ENCODE assay signal across 15 mouse cellular contexts in genomic region chr5:108674624-108675023, GRCm38 (mm10). TPM values are rescaled to one million over a fixed set of nuclear protein-coding genes. Genes with fewer than 3 reads are reported as not detected.
DNase-seq lines count a peak whose midpoint lies in the region; ATAC-seq and TF ChIP-seq lines count a peak whose summit lies in the region.
"Had no signal": no experiment of that assay in that cellular context is flagged by ENCODE, and none has a peak within 500 bp of the region (broad histone marks: within the 10 kb centered on the region; RNA-seq: fewer than 3 reads in every experiment).

No protein-coding gene starts in this region.

- H3K27ac ChIP-seq in intestine, postnatal 0 days (ENCODE audit: low read depth, low read length) = 0 out of 2 replicates have a peak overlapping the region, but pooled peaks have one; percentile 35
- H3K27ac ChIP-seq in kidney, embryonic 15.5 days = peak overlapping the region; percentile 67; the same call in 1 of the 2 replicates
- H3K27ac ChIP-seq in liver, adult 2 months (replicated peaks; ENCODE audit: insufficient read depth, low read depth, low read length) = peak overlapping the region; percentile 99
- H3K27ac ChIP-seq: left cerebral cortex, adult 2 months; neural tube, embryonic 15.5 days had no signal

- H3K4me2 ChIP-seq in intestine, postnatal 0 days (replicated peaks; ENCODE audit: low read depth) = no peak overlapping the region
- H3K4me2 ChIP-seq in kidney, embryonic 15.5 days = no peak overlapping the region
- H3K4me2 ChIP-seq: heart, embryonic 12.5 days; neural tube, embryonic 15.5 days had no signal

- DNase-seq in liver, adult 2 months (ENCODE audit: extremely low read depth, low read depth, low spot score) = peak; percentile 100
- peak; percentile 76 for DNase-seq in yolk sac, embryonic 10.5 days (ENCODE audit: low spot score)
- no peak for DNase-seq in left cerebral cortex, postnatal 10 days (ENCODE audit: extremely low spot score in 1 of 2, low spot score in 2 of 2)
- DNase-seq in heart, postnatal 10 days = no peak
- no peak for DNase-seq in urinary bladder, postnatal 25 days (ENCODE audit: low spot score)
- DNase-seq: cerebellum, adult 9-11 months; heart, postnatal 36 days; midbrain, embryonic 14.5 days had no signal

- 54% methylated on average over 2 of the region's 2 CpGs for WGBS in intestine, postnatal 0 days
- 80% methylated on average over 2 of the region's 2 CpGs for WGBS in kidney, embryonic 15.5 days
- WGBS in liver, adult 2 months = 28% methylated on average over 2 of the region's 2 CpGs

- peaks cover 12% of the 10 kb centered on the region; the same call in 1 of the 2 replicates for H3K79me2 ChIP-seq in liver, adult 2 months (ENCODE audit: control insufficient read depth, insufficient read depth, low read length)

- H3K9ac ChIP-seq in intestine, postnatal 0 days (ENCODE audit: low read depth, low read length) = no peak overlapping the region
- no peak overlapping the region for H3K9ac ChIP-seq in kidney, embryonic 15.5 days
- H3K9ac ChIP-seq in liver, adult 2 months (ENCODE audit: low read depth, low read length) = peak overlapping the region; percentile 88
- H3K9ac ChIP-seq: heart, embryonic 12.5 days; neural tube, embryonic 15.5 days had no signal

- intact Hi-C loops in left cerebral cortex, postnatal 10 days (cut with DNase I) = no loop called here
- intact Hi-C loops in heart, postnatal 10 days (cut with DNase I) = no loop called here

- ATAC-seq in intestine, postnatal 0 days = no peak
- ATAC-seq in kidney, embryonic 15.5 days (replicated peaks; ENCODE audit: low FRiP score) = no peak
- ATAC-seq: hindbrain, embryonic 16.5 days had no signal

- peak; percentile 75; the same call in 1 of the 2 replicates for TF ChIP-seq POLR2A in liver, adult 2 months (IDR thresholded peaks at IDR 0.05; ENCODE audit: extremely low read depth, insufficient read depth, low read length)

- H3K36me3 ChIP-seq in intestine, postnatal 0 days (ENCODE audit: control insufficient read depth, insufficient read depth) = peaks cover 17% of the 10 kb centered on the region; the same call in 1 of the 2 replicates
- peaks cover 19% of the 10 kb centered on the region for H3K36me3 ChIP-seq in kidney, embryonic 15.5 days
- H3K36me3 ChIP-seq in liver, adult 2 months (ENCODE audit: control insufficient read depth, insufficient read depth, low read length) = no peaks in the 10 kb centered on the region; the same call in 1 of the 2 replicates

- H3K27me3 ChIP-seq in intestine, postnatal 0 days (replicated peaks; ENCODE audit: control insufficient read depth, insufficient read depth, low read length) = no peaks in the 10 kb centered on the region
- no peaks in the 10 kb centered on the region for H3K27me3 ChIP-seq in kidney, embryonic 15.5 days
- H3K27me3 ChIP-seq in liver, adult 2 months (ENCODE audit: control insufficient read depth, insufficient read depth, low read length) = no peaks in the 10 kb centered on the region
- H3K27me3 ChIP-seq: heart, embryonic 12.5 days; neural tube, embryonic 15.5 days had no signal

- H3K4me3 ChIP-seq in intestine, postnatal 0 days (ENCODE audit: low read depth, low read length) = no peak overlapping the region
- H3K4me3 ChIP-seq in kidney, embryonic 15.5 days (replicated peaks) = no peak overlapping the region
- H3K4me3 ChIP-seq in liver, adult 2 months (ENCODE audit: insufficient read depth, low read depth, low read length) = peak overlapping the region; percentile 70
- H3K4me3 ChIP-seq: heart, embryonic 12.5 days; left cerebral cortex, adult 2 months; myocyte; neural tube, embryonic 15.5 days had no signal

- TF ChIP-seq CTCF in intestine, postnatal 0 days (IDR thresholded peaks at IDR 0.05; ENCODE audit: low read depth) = no peak
- no peak for TF ChIP-seq CTCF in liver, adult 2 months (IDR thresholded peaks at IDR 0.05; ENCODE audit: low read depth, low read length)

- no peaks in the 10 kb centered on the region for H3K9me3 ChIP-seq in intestine, postnatal 0 days (ENCODE audit: control insufficient read depth)
- H3K9me3 ChIP-seq in kidney, embryonic 15.5 days (replicated peaks) = no peaks in the 10 kb centered on the region
- H3K9me3 ChIP-seq: heart, embryonic 12.5 days; neural tube, embryonic 15.5 days had no signal

- peaks cover 12% of the 10 kb centered on the region for H3K4me1 ChIP-seq in intestine, postnatal 0 days (replicated peaks; ENCODE audit: control insufficient read depth, insufficient read depth, low read length)
- H3K4me1 ChIP-seq in kidney, embryonic 15.5 days = peaks cover 23% of the 10 kb centered on the region
- peaks cover 30% of the 10 kb centered on the region for H3K4me1 ChIP-seq in liver, adult 2 months (ENCODE audit: control insufficient read depth, insufficient read depth, low read length)

RNA-seq across cellular contexts. Expression of gene Slc26a1, which starts 0.7 kb away (rescaled TPM):
- 1.9 and 2.1 TPM in 2 replicates for polyA plus RNA-seq in intestine, postnatal 0 days (2015; fragmentation: Nextera tagmentation; extraction: Ambion mirVana)
- 4.3 and 4.9 TPM in 2 replicates for polyA plus RNA-seq in kidney, embryonic 15.5 days (2015; fragmentation: Nextera tagmentation; extraction: Ambion mirVana)
- 121 and 190 TPM in 2 replicates for total RNA-seq in liver, adult 2 months (2014; rRNA removed)
- polyA plus RNA-seq in liver, adult 2 months (2012; rRNA removed) = 261 and 264 TPM in 2 replicates
- total RNA-seq in left cerebral cortex, postnatal 10 days (2021) = 1 to 10 TPM; 2.6 to 2.8 TPM
- total RNA-seq in heart, postnatal 10 days (2021) = under 1 TPM in 1 of 2 experiments, not detected in 1; 0.17 TPM
- total RNA-seq: heart, postnatal 36 days had no signal

RNA-seq across cellular contexts. Expression of gene Dgkq, which starts 5.2 kb away (rescaled TPM):
- 10.3 and 13.6 TPM in 2 replicates for polyA plus RNA-seq in intestine, postnatal 0 days (2015; fragmentation: Nextera tagmentation; extraction: Ambion mirVana)
- 10.3 and 12.6 TPM in 2 replicates for polyA plus RNA-seq in kidney, embryonic 15.5 days (2015; fragmentation: Nextera tagmentation; extraction: Ambion mirVana)
- 14.0 and 16.3 TPM in 2 replicates for total RNA-seq in liver, adult 2 months (2014; rRNA removed)
- polyA plus RNA-seq in liver, adult 2 months (2012; rRNA removed) = 19.5 and 28.2 TPM in 2 replicates
- 10 to 100 TPM; 52.6 to 54.6 TPM for total RNA-seq in left cerebral cortex, postnatal 10 days (2021)
- total RNA-seq in heart, postnatal 10 days (2021) = 10 to 100 TPM; 12.8 to 13.4 TPM

RNA-seq across cellular contexts. Expression of gene Idua, which starts 14.5 kb away (rescaled TPM):
- 4.8 and 5.8 TPM in 2 replicates for polyA plus RNA-seq in intestine, postnatal 0 days (2015; fragmentation: Nextera tagmentation; extraction: Ambion mirVana)
- 10.2 and 11.1 TPM in 2 replicates for polyA plus RNA-seq in kidney, embryonic 15.5 days (2015; fragmentation: Nextera tagmentation; extraction: Ambion mirVana)
- 2.1 and 2.6 TPM in 2 replicates for total RNA-seq in liver, adult 2 months (2014; rRNA removed)
- polyA plus RNA-seq in liver, adult 2 months (2012; rRNA removed) = 4.3 and 7.3 TPM in 2 replicates
- 1 to 10 TPM; 6.7 to 8.2 TPM for total RNA-seq in left cerebral cortex, postnatal 10 days (2021)
- total RNA-seq in heart, postnatal 10 days (2021) = 10 to 100 TPM; 13.2 to 14.6 TPM

RNA-seq across cellular contexts. Expression of gene Fgfrl1, which starts 17.6 kb away (rescaled TPM):
- 14.8 and 14.9 TPM in 2 replicates for polyA plus RNA-seq in intestine, postnatal 0 days (2015; fragmentation: Nextera tagmentation; extraction: Ambion mirVana)
- polyA plus RNA-seq in kidney, embryonic 15.5 days (2015; fragmentation: Nextera tagmentation; extraction: Ambion mirVana) = 26.8 and 27.4 TPM in 2 replicates
- 20.2 and 22.7 TPM in 2 replicates for total RNA-seq in liver, adult 2 months (2014; rRNA removed)
- polyA plus RNA-seq in liver, adult 2 months (2012; rRNA removed) = 42.3 and 49.9 TPM in 2 replicates
- total RNA-seq in left cerebral cortex, postnatal 10 days (2021) = 10 to 100 TPM; 12.5 to 16.2 TPM
- total RNA-seq in heart, postnatal 10 days (2021) = 10 to 100 TPM; 18.0 to 24.2 TPM

RNA-seq across cellular contexts. Expression of gene Tmem175, which starts 45.1 kb away (rescaled TPM):
- polyA plus RNA-seq in intestine, postnatal 0 days (2015; fragmentation: Nextera tagmentation; extraction: Ambion mirVana) = 19.4 and 19.5 TPM in 2 replicates
- polyA plus RNA-seq in kidney, embryonic 15.5 days (2015; fragmentation: Nextera tagmentation; extraction: Ambion mirVana) = 25.5 and 28.1 TPM in 2 replicates
- 6.0 and 9.9 TPM in 2 replicates for total RNA-seq in liver, adult 2 months (2014; rRNA removed)
- polyA plus RNA-seq in liver, adult 2 months (2012; rRNA removed) = 19.4 TPM in 2 replicates
- 10 to 100 TPM; 36.9 to 38.7 TPM for total RNA-seq in left cerebral cortex, postnatal 10 days (2021)
- 10 to 100 TPM; 10.2 to 10.3 TPM for total RNA-seq in heart, postnatal 10 days (2021)

Comparison
In these comparisons a context has a peak if more than half of its experiments do, and no peak if none do; other contexts are left out.
1. H3K27ac ChIP-seq: peak in every context shown above with its lines; median percentile 99 in liver, adult 2 months; 67 in kidney, embryonic 15.5 days; 35 in intestine, postnatal 0 days.
2. DNase-seq: peak in liver, adult 2 months (single experiment) and yolk sac, embryonic 10.5 days (single experiment); none in left cerebral cortex, postnatal 10 days (0 of 2), heart, postnatal 10 days (0 of 2) and urinary bladder, postnatal 25 days (single experiment).
3. RNA of gene Slc26a1, which starts 0.7 kb away (total RNA-seq): 121 to 190 TPM in liver, adult 2 months; 2.6 to 2.8 TPM in left cerebral cortex, postnatal 10 days and 0.17 TPM in heart, postnatal 10 days; every median in the first group is over 10 times any median in the second.